Mouse (Mus musculus) hindbrain, postnatal 0 days (tissue): ENCODE measurements at regions not wholly inside any gene's neighbourhood (a gene's known extent, or its start where the extent isn't known, plus 50 kb on each side); places are given as distances from the start of the nearest gene placed in this dataset.
A peak's percentile ranks its signal among the peaks of the same experiment; 100 is the strongest.

Source experiments
- ATAC-seq: fragments of 200-750 bp; cut with Nextera tagmentation; 2 replicates; pipeline ENCODE4 v1.8.0; 2017; ENCODE audit warnings: mild to moderate bottlenecking, moderate TSS enrichment, moderate library complexity
- DNase-seq: peaks from one replicate; pipeline ENCODE4 v3.0.0-alpha.2; 2015; ENCODE audit warnings: low spot score
- H3K27ac ChIP-seq: fragments of 300-500 bp; sonication (generic); 2 replicates; pipeline ENCODE4 v1.5.1; 2014; ENCODE audit warnings: mild to moderate bottlenecking
- H3K27me3 ChIP-seq: fragments of 300-500 bp; sonication (generic); 2 replicates; pipeline ENCODE4 v1.6.1; 2014; ENCODE audit warnings: low read length, mixed read lengths; ENCODE audit not compliant: insufficient read depth
- H3K36me3 ChIP-seq: fragments of 300-500 bp; sonication (generic); 2 replicates; pipeline ENCODE4 v1.6.1; 2014; ENCODE audit warnings: low read length, mixed read lengths; ENCODE audit not compliant: insufficient read depth
- H3K4me1 ChIP-seq: fragments of 300-500 bp; sonication (generic); 2 replicates; pipeline ENCODE4 v1.6.1; 2014; ENCODE audit warnings: antibody characterized with exemption, low read length, mixed read lengths; ENCODE audit not compliant: insufficient read depth
- H3K4me2 ChIP-seq: fragments of 300-500 bp; sonication (generic); 2 replicates; pipeline ENCODE4 v1.6.1; 2014; ENCODE audit warnings: low read depth, mild to moderate bottlenecking, low read length, moderate library complexity, mixed read lengths
- H3K4me3 ChIP-seq: fragments of 300-500 bp; sonication (generic); 2 replicates; pipeline ENCODE4 v1.5.1; 2014; ENCODE audit warnings: low read length
- H3K9ac ChIP-seq: fragments of 300-500 bp; sonication (generic); replicated peaks from 2 replicates; pipeline ENCODE4 v1.6.1; 2014; ENCODE audit warnings: mild to moderate bottlenecking, low read length, moderate library complexity, mixed read lengths
- H3K9me3 ChIP-seq: fragments of 300-500 bp; sonication (generic); 2 replicates; pipeline ENCODE4 v1.6.1; 2016; ENCODE audit warnings: low read length, mixed read lengths
- CTCF ChIP-seq: IDR thresholded peaks from 2 replicates; pipeline ENCODE4 v1.5.1; 2016; ENCODE audit warnings: antibody characterized with exemption, control low read depth, low read depth
- whole genome bisulfite sequencing: fragments of 180-500 bp; shearing (Covaris S2); extraction: QIAGEN DNeasy Blood & Tissue Kit; methylation state at CpG from one replicate; pipeline ENCODE4 v1.1.7; 2014; 5-methylcytosine and 5-hydroxymethylcytosine counted together

- H3K4me3 ChIP-seq: no peak overlapping the region
- no peaks in the 10 kb centered on the region for H3K27me3 ChIP-seq
- no peaks in the 10 kb centered on the region for H3K4me1 ChIP-seq
- H3K9ac ChIP-seq: no peak overlapping the region
- DNase-seq (peak; percentile 70), ATAC-seq (no peak)
- WGBS: 29% methylated on average over 4 of the region's 4 CpGs
- no peaks in the 10 kb centered on the region for H3K9me3 ChIP-seq
- peak; percentile 73 for TF ChIP-seq CTCF
- no peak overlapping the region for H3K4me2 ChIP-seq
- no peaks in the 10 kb centered on the region for H3K36me3 ChIP-seq
- no peak overlapping the region for H3K27ac ChIP-seq
Measured at GRCm38 (mm10) chr6:36249047-36249446, 138.8 kb upstream of the Chrm2 start.

GRCm38 (mm10) chr6:36266717-36267402 is 121.0 kb upstream of the Chrm2 start:
- ATAC-seq: no peak
- Histone ChIP-seq H3K9ac (no peak overlapping the region), H3K9me3 (no peaks in the 10 kb centered on the region), H3K27ac (no peak overlapping the region), H3K4me1 (no peaks in the 10 kb centered on the region), H3K36me3 (no peaks in the 10 kb centered on the region), H3K4me3 (no peak overlapping the region), H3K27me3 (no peaks in the 10 kb centered on the region), H3K4me2 (no peak overlapping the region)
- WGBS: 86% methylated on average over 10 of the region's 10 CpGs
- no peak for DNase-seq
- no peak for TF ChIP-seq CTCF

- H3K27me3 ChIP-seq: no peaks in the 10 kb centered on the region
- H3K36me3 ChIP-seq: no peaks in the 10 kb centered on the region
- no peak overlapping the region for H3K27ac ChIP-seq
- DNase-seq (no peak), ATAC-seq (no peak)
- H3K9ac ChIP-seq: no peak overlapping the region
- WGBS: 75% methylated on average over 10 of the region's 10 CpGs
- H3K4me3 ChIP-seq: no peak overlapping the region
- H3K4me2 ChIP-seq: no peak overlapping the region
- H3K9me3 ChIP-seq: no peaks in the 10 kb centered on the region
- no peaks in the 10 kb centered on the region for H3K4me1 ChIP-seq
- TF ChIP-seq CTCF: no peak
Measured at GRCm38 (mm10) chr6:36286664-36287063, 101.2 kb upstream of the Chrm2 start.

- DNase-seq (peak; percentile 23), ATAC-seq (no peak)
- no peak overlapping the region for H3K27ac ChIP-seq
- no peaks in the 10 kb centered on the region for H3K36me3 ChIP-seq
- H3K9me3 ChIP-seq: no peaks in the 10 kb centered on the region
- H3K27me3 ChIP-seq: no peaks in the 10 kb centered on the region
- H3K4me1 ChIP-seq: no peaks in the 10 kb centered on the region
- no peak overlapping the region for H3K4me2 ChIP-seq
- 50% methylated on average over 1 of the region's 1 CpGs for WGBS
- H3K4me3 ChIP-seq: no peak overlapping the region
- no peak overlapping the region for H3K9ac ChIP-seq
- TF ChIP-seq CTCF: no peak
Measured at GRCm38 (mm10) chr6:36313586-36313985, 74.3 kb upstream of the Chrm2 start.
